Mouse (Mus musculus) adrenal gland, postnatal 0 days (tissue): ENCODE measurements around the gene Pabpn1l. TPM values are rescaled to one million over a fixed set of nuclear protein-coding genes. Genes with fewer than 3 reads are reported as not detected.

Experiments
- microRNA-seq: library from miRNA; unstranded; fragments of <30 nt; microRNA quantifications from one replicate; pipeline ENCODE4, GENCODE M21; 2016; ENCODE audit warnings: borderline replicate concordance; ENCODE audit not compliant: insufficient number of aligned reads
- polyA plus RNA-seq: library from polyadenylated mRNA; unstranded; fragments of >200 nt; fragmentation: Nextera tagmentation; extraction: Ambion mirVana; gene quantifications from 2 replicates; pipeline ENCODE4 v1.2.1, GENCODE M21; 2015

Pabpn1l gene
- polyA plus RNA-seq: not detected in 2 replicates

GRCm38 (mm10) chr8:122622727-122623126 is at the start of gene Pabpn1l:
Gene Pabpn1l (minus strand): TSS chr8:122622739.

GRCm38 (mm10) chr8:122611295-122612133 is 11.0 kb downstream of the Pabpn1l start, which contains the start of the genes Galns and Trappc2l:
Gene Galns (minus strand): TSS chr8:122611463.
Gene Trappc2l (plus strand): TSS chr8:122611640.

GRCm38 (mm10) chr8:122576648-122577022 is 45.9 kb downstream of the Pabpn1l start, which contains the start of gene Aprt:
Gene Aprt (minus strand): TSS chr8:122576909.

Small RNAs within 50 kb of the gene (microRNA-seq; reads per million reads assigned to microRNA genes)
- not detected for gene Mir6396

Other genes starting within 250 kb of the Pabpn1l start
- 17.6 and 22.7 TPM in 2 replicates for gene Zc3h18, start 246.1 kb downstream of the Pabpn1l start, polyA plus RNA-seq
- not detected in 2 replicates for gene Il17c, start 200.7 kb downstream of the Pabpn1l start, polyA plus RNA-seq
- 188 and 275 TPM in 2 replicates for gene Cyba, start 189.8 kb downstream of the Pabpn1l start, polyA plus RNA-seq
- gene Mvd, start 179.3 kb downstream of the Pabpn1l start, polyA plus RNA-seq: 10.1 and 16.3 TPM in 2 replicates
- 0.25 TPM in 1 of 2 replicates, not detected in the other for gene Snai3, start 162.0 kb downstream of the Pabpn1l start, polyA plus RNA-seq
- 41.4 and 63.3 TPM in 2 replicates for gene Rnf166, start 146.7 kb downstream of the Pabpn1l start, polyA plus RNA-seq
- 34.9 and 38.0 TPM in 2 replicates for gene Ctu2, start 146.6 kb downstream of the Pabpn1l start, polyA plus RNA-seq
- gene Piezo1, start 71.4 kb downstream of the Pabpn1l start, polyA plus RNA-seq: 7.1 and 9.4 TPM in 2 replicates
- 13.8 and 15.6 TPM in 2 replicates for gene Cdt1, start 54.7 kb downstream of the Pabpn1l start, polyA plus RNA-seq
- gene Aprt, start 45.8 kb downstream of the Pabpn1l start, polyA plus RNA-seq: 274 and 460 TPM in 2 replicates
- gene Galns, start 11.3 kb downstream of the Pabpn1l start, polyA plus RNA-seq: 11.5 and 11.6 TPM in 2 replicates
- 86.4 and 92.9 TPM in 2 replicates for gene Trappc2l, start 11.1 kb downstream of the Pabpn1l start, polyA plus RNA-seq
- 2.4 and 3.4 TPM in 2 replicates for gene Cbfa2t3, start 76.4 kb upstream of the Pabpn1l start, polyA plus RNA-seq
- 12.8 and 21.7 TPM in 2 replicates for gene Acsf3, start 152.7 kb upstream of the Pabpn1l start, polyA plus RNA-seq
- 0.09 and 0.52 TPM in 2 replicates for gene Cdh15, start 225.2 kb upstream of the Pabpn1l start, polyA plus RNA-seq